Mouse (Mus musculus) neural tube, embryonic 10.5 days (tissue): Measurements from ENCODE around the gene Atp5b.
A peak's percentile ranks its signal among the peaks of the same experiment; 100 is the strongest.

Source experiments
- DNase-seq: peaks from one replicate; pipeline ENCODE4 v3.0.0-alpha.2; 2017; ENCODE audit warnings: low spot score; ENCODE audit errors: extremely low spot score

Atp5b gene

GRCm38 (mm10) chr10:128096313-128096692 lies 13.2 kb downstream of the Atp5b start:
- no peak for DNase-seq

GRCm38 (mm10) chr10:128096693-128097586 lies 13.9 kb downstream of the Atp5b start:
- DNase-seq, result peak; percentile 95

- DNase-seq, result peak; percentile 57
These were observed 14.5 kb downstream of the Atp5b start for GRCm38 (mm10) chr10:128097587-128097971.

- no peak for DNase-seq
These were observed 27.2 kb downstream of the Atp5b start for GRCm38 (mm10) chr10:128110103-128110761.

GRCm38 (mm10) chr10:128111227-128111626 lies 28.2 kb downstream of the Atp5b start:
- DNase-seq, result no peak

GRCm38 (mm10) chr10:128123833-128124232 lies 40.8 kb downstream of the Atp5b start:
- DNase-seq, result no peak

- DNase-seq, result no peak
These were observed 41.8 kb downstream of the Atp5b start for GRCm38 (mm10) chr10:128124831-128125230.

- no peak for DNase-seq
These were observed 42.9 kb downstream of the Atp5b start for GRCm38 (mm10) chr10:128125951-128126350.

GRCm38 (mm10) chr10:128127497-128127896 lies 44.4 kb downstream of the Atp5b start:
- DNase-seq, result no peak

- no peak for DNase-seq
These were observed 45.1 kb downstream of the Atp5b start for GRCm38 (mm10) chr10:128128143-128128542.

- DNase-seq, result no peak
These were observed 48.2 kb downstream of the Atp5b start for GRCm38 (mm10) chr10:128131297-128131696.

- DNase-seq, result no peak
These were observed 48.7 kb downstream of the Atp5b start for GRCm38 (mm10) chr10:128131812-128132211.

- no peak for DNase-seq
These were observed 50.7 kb downstream of the Atp5b start for GRCm38 (mm10) chr10:128133650-128134332.

- no peak for DNase-seq
These were observed 52.3 kb downstream of the Atp5b start for GRCm38 (mm10) chr10:128135374-128135773.
